Mouse (Mus musculus): Measurements from ENCODE around the gene Akap1.

- TF ChIP-seq CTCF (IDR thresholded peaks at IDR 0.05; ENCODE audit: control insufficient read depth, insufficient read depth, insufficient read length) (no peak), MYOG (IDR thresholded peaks at IDR 0.05; ENCODE audit: control insufficient read depth, extremely low read depth, insufficient read length) (no peak), USF1 (IDR thresholded peaks at IDR 0.05; ENCODE audit: low read depth) (no peak), MYOD1 (IDR thresholded peaks at IDR 0.05; ENCODE audit: control insufficient read depth, insufficient read length, low read depth) (no peak), FOSL1 (IDR thresholded peaks at IDR 0.05; ENCODE audit: insufficient read depth, low read length, poor library complexity, severe bottlenecking) (no peak)
These were observed 8.6 kb downstream of the Akap1 start for GRCm38 (mm10) chr11:88855795-88856194.
